Mouse (Mus musculus): ENCODE measurements around the gene Exoc3l4.

- no peak for TF ChIP-seq POLR2A (IDR thresholded peaks at IDR 0.05; ENCODE audit: low read depth, low read length)
- TF ChIP-seq CTCF (conservative IDR thresholded peaks at IDR 0.05; ENCODE audit: insufficient read depth, insufficient read length, low read depth, low read length) = no peak
Observed at GRCm38 (mm10) chr12:111478924-111479323, 62.1 kb downstream of the Exoc3l4 start.

Measured in kidney, adult 2 months (tissue).